Mouse (Mus musculus) thymus, adult 2 months (tissue): Measurements from ENCODE around the gene Thrb.

Experiments
- CTCF ChIP-seq: fragments of 200-500 bp; IDR thresholded peaks from 2 replicates; pipeline ENCODE4 v1.5.1; 2012; ENCODE audit warnings: mild to moderate bottlenecking, control low read depth, low read length, moderate library complexity, borderline replicate concordance; ENCODE audit not compliant: control insufficient read depth, poor library complexity, insufficient read depth; ENCODE audit errors: extremely low read depth
- POLR2A ChIP-seq: fragments of 200-500 bp; IDR thresholded peaks from 2 replicates; pipeline ENCODE4 v1.6.1; 2012; ENCODE audit warnings: mild to moderate bottlenecking, low read length, control low read depth, moderate library complexity; ENCODE audit not compliant: control insufficient read depth, poor library complexity, insufficient read depth; ENCODE audit errors: extremely low read depth

GRCm38 (mm10) chr14:17933475-17933874 lies 273.4 kb downstream of the Thrb start:
- TF ChIP-seq POLR2A (no peak), CTCF (no peak)
